Mouse (Mus musculus): ENCODE results near the gene Unc13b. TPM values are rescaled to one million over a fixed set of nuclear protein-coding genes. Genes with fewer than 3 reads are reported as not detected.

Unc13b gene
- polyA plus RNA-seq, 1 experiment = 0.08 TPM

- H3K79me2 ChIP-seq (ENCODE audit: control insufficient read depth, insufficient read depth) = peaks cover 18% of the 10 kb centered on the region
- no peak overlapping the region for H3ac ChIP-seq (ENCODE audit: control insufficient read depth, insufficient read length, low read depth)
- no peaks in the 10 kb centered on the region for H3K27me3 ChIP-seq (ENCODE audit: control insufficient read depth, insufficient read depth, insufficient read length)
- H3K4me3 ChIP-seq (ENCODE audit: insufficient read depth, poor library complexity, severe bottlenecking) = no peak overlapping the region
- H3K36me3 ChIP-seq (ENCODE audit: control insufficient read depth, insufficient read depth) = peaks cover 22% of the 10 kb centered on the region
- TF ChIP-seq MYOD1 (IDR thresholded peaks at IDR 0.05; ENCODE audit: control insufficient read depth, insufficient read length, low read depth) = no peak
- no peaks in the 10 kb centered on the region for H3K79me3 ChIP-seq (ENCODE audit: low read depth)
Measured at GRCm38 (mm10) chr4:43029121-43029520, 29.6 kb upstream of the Unc13b start.

GRCm38 (mm10) chr4:43029749-43030148, 29.0 kb upstream of the Unc13b start:
- H3K79me2 ChIP-seq (ENCODE audit: control insufficient read depth, insufficient read depth) = peaks cover 18% of the 10 kb centered on the region
- TF ChIP-seq USF1 (IDR thresholded peaks at IDR 0.05; ENCODE audit: low read depth) (no peak), MAX (IDR thresholded peaks at IDR 0.05) (no peak), CEBPB (IDR thresholded peaks at IDR 0.05; ENCODE audit: low read depth) (no peak), MYOD1 (IDR thresholded peaks at IDR 0.05; ENCODE audit: control insufficient read depth, insufficient read length, low read depth) (no peak)
- no peak overlapping the region for H3ac ChIP-seq (ENCODE audit: control insufficient read depth, insufficient read length, low read depth)
- H3K4me3 ChIP-seq (ENCODE audit: insufficient read depth, poor library complexity, severe bottlenecking) = no peak overlapping the region
- peaks cover 22% of the 10 kb centered on the region for H3K36me3 ChIP-seq (ENCODE audit: control insufficient read depth, insufficient read depth)
- no peaks in the 10 kb centered on the region for H3K27me3 ChIP-seq (ENCODE audit: control insufficient read depth, insufficient read depth, insufficient read length)
- H3K79me3 ChIP-seq (ENCODE audit: low read depth) = no peaks in the 10 kb centered on the region

GRCm38 (mm10) chr4:43030352-43030751, 28.4 kb upstream of the Unc13b start:
- peak overlapping the region; percentile 68 for H3K4me3 ChIP-seq (ENCODE audit: insufficient read depth, poor library complexity, severe bottlenecking)
- no peaks in the 10 kb centered on the region for H3K27me3 ChIP-seq (ENCODE audit: control insufficient read depth, insufficient read depth, insufficient read length)
- H3K36me3 ChIP-seq (ENCODE audit: control insufficient read depth, insufficient read depth) = peaks cover 22% of the 10 kb centered on the region
- peak overlapping the region; percentile 69 for H3ac ChIP-seq (ENCODE audit: control insufficient read depth, insufficient read length, low read depth)
- H3K79me3 ChIP-seq (ENCODE audit: low read depth) = no peaks in the 10 kb centered on the region
- TF ChIP-seq USF1 (IDR thresholded peaks at IDR 0.05; ENCODE audit: low read depth) = no peak
- no peak for TF ChIP-seq MYOG (IDR thresholded peaks at IDR 0.05; ENCODE audit: control insufficient read depth, extremely low read depth, insufficient read length)
- no peak for TF ChIP-seq MYOD1 (IDR thresholded peaks at IDR 0.05; ENCODE audit: control insufficient read depth, insufficient read length, low read depth)
- TF ChIP-seq CTCF (IDR thresholded peaks at IDR 0.05; ENCODE audit: control insufficient read depth, insufficient read depth, insufficient read length) = no peak
- TF ChIP-seq CEBPB (IDR thresholded peaks at IDR 0.05; ENCODE audit: low read depth) = no peak
- no peak for TF ChIP-seq FOSL1 (IDR thresholded peaks at IDR 0.05; ENCODE audit: insufficient read depth, low read length, poor library complexity, severe bottlenecking)
- no peak for TF ChIP-seq MAX (IDR thresholded peaks at IDR 0.05)
- H3K79me2 ChIP-seq (ENCODE audit: control insufficient read depth, insufficient read depth) = peaks cover 18% of the 10 kb centered on the region

GRCm38 (mm10) chr4:43030780-43031230, 27.9 kb upstream of the Unc13b start:
- Histone ChIP-seq H3K36me3 (ENCODE audit: control insufficient read depth, insufficient read depth) (peaks cover 22% of the 10 kb centered on the region), H3K27me3 (ENCODE audit: control insufficient read depth, insufficient read depth, insufficient read length) (no peaks in the 10 kb centered on the region), H3K79me2 (ENCODE audit: control insufficient read depth, insufficient read depth) (peaks cover 18% of the 10 kb centered on the region), H3K4me3 (ENCODE audit: insufficient read depth, poor library complexity, severe bottlenecking) (peak overlapping the region; percentile 68), H3ac (ENCODE audit: control insufficient read depth, insufficient read length, low read depth) (peak overlapping the region; percentile 69), H3K79me3 (ENCODE audit: low read depth) (no peaks in the 10 kb centered on the region)
- TF ChIP-seq FOSL1 (IDR thresholded peaks at IDR 0.05; ENCODE audit: insufficient read depth, low read length, poor library complexity, severe bottlenecking) (no peak), CTCF (IDR thresholded peaks at IDR 0.05; ENCODE audit: control insufficient read depth, insufficient read depth, insufficient read length) (no peak)

GRCm38 (mm10) chr4:43031237-43031995, 27.3 kb upstream of the Unc13b start, which contains the start of gene Stoml2:
Gene Stoml2 (minus strand): TSS chr4:43031710.
- H3K27me3 ChIP-seq (ENCODE audit: control insufficient read depth, insufficient read depth, insufficient read length) = no peaks in the 10 kb centered on the region
- peak within 1 kb of the TSS; percentile 68 for H3K4me3 ChIP-seq (ENCODE audit: insufficient read depth, poor library complexity, severe bottlenecking)
- TF ChIP-seq MAX (IDR thresholded peaks at IDR 0.05) = peak; percentile 63
- no peak for TF ChIP-seq CTCF (IDR thresholded peaks at IDR 0.05; ENCODE audit: control insufficient read depth, insufficient read depth, insufficient read length)
- H3K36me3 ChIP-seq (ENCODE audit: control insufficient read depth, insufficient read depth) = peaks cover 22% of the 10 kb centered on the region
- H3K79me3 ChIP-seq (ENCODE audit: low read depth) = no peaks in the 10 kb centered on the region
- peak within 1 kb of the TSS; percentile 69 for H3ac ChIP-seq (ENCODE audit: control insufficient read depth, insufficient read length, low read depth)
- H3K79me2 ChIP-seq (ENCODE audit: control insufficient read depth, insufficient read depth) = peaks cover 18% of the 10 kb centered on the region

- Histone ChIP-seq H3K79me2 (ENCODE audit: control insufficient read depth, insufficient read depth) (peaks cover 18% of the 10 kb centered on the region), H3K27me3 (ENCODE audit: control insufficient read depth, insufficient read depth, insufficient read length) (no peaks in the 10 kb centered on the region), H3K4me3 (ENCODE audit: insufficient read depth, poor library complexity, severe bottlenecking) (no peak overlapping the region), H3K79me3 (ENCODE audit: low read depth) (no peaks in the 10 kb centered on the region), H3K36me3 (ENCODE audit: control insufficient read depth, insufficient read depth) (peaks cover 21% of the 10 kb centered on the region), H3ac (ENCODE audit: control insufficient read depth, insufficient read length, low read depth) (no peak overlapping the region)
- TF ChIP-seq USF1 (IDR thresholded peaks at IDR 0.05; ENCODE audit: low read depth) (no peak), MYOD1 (IDR thresholded peaks at IDR 0.05; ENCODE audit: control insufficient read depth, insufficient read length, low read depth) (no peak)
Measured at GRCm38 (mm10) chr4:43032501-43032900, 26.3 kb upstream of the Unc13b start.
